Mouse (Mus musculus) right cerebral cortex, postnatal 25 days (tissue): ENCODE results near the gene Cbx6.
A peak's percentile ranks its signal among the peaks of the same experiment; 100 is the strongest.

Experiments
- DNase-seq: peaks from one replicate; pipeline ENCODE4 v3.0.0; 2022

Cbx6 gene

DNA sequence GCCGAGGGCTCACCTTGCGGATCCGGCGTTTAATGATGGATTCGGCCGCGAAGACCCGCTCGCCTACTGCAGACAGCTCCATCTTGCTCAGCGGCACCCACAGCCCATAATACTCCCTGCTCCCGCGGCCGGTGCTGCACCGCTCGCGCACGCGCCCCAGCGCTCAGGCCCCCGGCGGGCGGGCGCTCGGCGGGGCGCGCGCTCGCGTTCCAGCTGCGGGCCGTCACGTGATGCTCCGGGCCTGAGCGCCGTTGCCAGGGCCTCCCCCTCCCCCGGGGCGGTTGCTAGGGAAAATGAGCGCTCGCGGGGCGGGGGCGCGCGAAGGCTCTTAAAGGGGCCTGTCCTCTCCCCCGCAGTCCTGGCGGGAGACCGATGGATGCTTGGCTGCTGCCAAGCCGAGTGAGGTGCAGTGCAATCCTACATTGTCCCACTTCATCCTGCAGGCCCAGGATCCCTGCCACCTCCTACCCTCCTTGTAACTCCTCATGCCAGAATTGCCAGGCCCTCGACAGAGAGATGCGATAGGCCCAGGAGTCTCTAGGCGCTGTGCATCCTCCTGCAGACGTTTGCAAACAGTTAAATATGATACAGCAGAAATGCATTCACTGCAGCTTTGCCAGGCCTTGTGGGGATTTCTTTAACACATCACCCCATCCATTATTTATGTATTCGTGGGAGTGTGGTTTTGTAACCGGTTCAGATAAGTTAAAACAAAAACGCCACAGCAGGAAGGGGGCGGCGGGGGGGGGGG lies at the start of gene Cbx6, which contains the start of gene Npcd:
TSS of gene Cbx6 (minus strand) at position 559 of the 751 bp plus-strand sequence.
TSS of gene Npcd (minus strand) at position 108 of the 751 bp plus-strand sequence.
- peak; percentile 99 for DNase-seq

GRCm38 (mm10) chr15:79883352-79883822 lies 48.9 kb upstream of the Cbx6 start:
- peak; percentile 95 for DNase-seq

DNA sequence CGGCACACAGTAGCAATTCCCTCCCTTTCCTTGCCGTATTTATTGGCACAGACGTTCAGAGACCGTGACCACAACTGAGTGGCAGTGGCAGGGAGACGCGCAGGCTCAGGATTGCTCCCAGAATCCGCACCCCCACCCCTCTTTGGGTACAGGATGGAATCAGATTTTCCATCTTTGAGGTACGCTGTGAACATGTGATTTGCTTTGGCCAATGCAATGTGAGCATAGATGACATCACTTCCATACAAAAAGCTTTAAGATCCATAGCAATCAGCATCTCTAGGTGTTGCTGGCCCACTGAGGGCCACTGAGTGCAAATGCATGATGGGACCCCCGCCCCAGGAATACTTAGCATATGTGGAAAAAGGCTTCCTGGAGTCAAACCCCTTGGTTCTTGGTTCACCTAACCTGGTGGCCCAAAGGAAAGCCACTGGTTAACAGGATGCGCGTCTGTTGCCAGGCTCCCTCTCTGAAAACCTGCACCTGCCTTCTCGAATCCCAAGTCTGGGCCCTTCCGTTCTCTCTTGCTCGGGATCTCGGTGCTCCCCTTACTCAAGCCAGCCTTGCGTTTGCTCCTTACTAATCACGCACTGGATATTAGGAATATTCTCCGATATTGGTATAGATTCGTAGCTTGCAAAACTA lies 48.3 kb upstream of the Cbx6 start:
- DNase-seq, result peak; percentile 70

DNA sequence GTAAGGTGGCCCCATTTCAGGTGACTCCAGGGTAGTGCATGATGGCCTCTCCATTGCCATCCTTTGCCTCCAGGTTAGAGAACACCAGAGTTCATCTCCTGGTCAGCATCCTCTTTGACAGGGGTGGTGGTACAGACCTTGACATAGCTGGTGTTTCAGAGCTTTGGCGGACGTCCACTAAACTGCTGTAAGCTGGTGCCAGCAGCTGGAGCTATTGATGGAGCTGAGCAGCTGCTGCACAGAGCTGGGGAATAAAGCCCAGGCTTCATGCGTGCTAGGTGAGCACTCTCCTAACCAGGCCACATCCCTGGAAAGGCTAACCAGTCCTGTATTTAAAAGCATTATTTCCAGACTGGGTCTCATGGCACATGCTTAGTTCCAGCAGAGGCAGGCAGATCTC lies 46.0 kb upstream of the Cbx6 start:
- DNase-seq, result no peak

DNA sequence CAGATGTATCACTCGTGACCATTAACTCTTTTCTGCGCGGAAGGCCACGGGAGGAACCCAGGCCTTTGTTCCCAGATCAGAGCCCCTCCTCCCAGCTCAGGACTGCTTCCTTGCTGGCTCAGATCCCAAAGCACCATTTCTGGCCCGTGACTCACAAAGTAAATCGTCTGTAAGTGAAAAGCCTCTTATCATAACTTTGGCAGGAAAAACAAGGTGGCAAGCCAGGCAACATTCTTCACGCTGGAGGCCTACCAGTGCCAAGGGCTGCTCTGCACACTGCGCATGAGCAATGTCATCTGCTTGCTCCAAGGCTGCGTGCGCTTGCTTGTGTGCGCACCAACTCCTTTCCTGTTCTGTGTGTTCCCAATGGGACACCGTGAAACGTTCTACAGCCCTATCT lies 44.8 kb upstream of the Cbx6 start:
- peak; percentile 75 for DNase-seq

DNA sequence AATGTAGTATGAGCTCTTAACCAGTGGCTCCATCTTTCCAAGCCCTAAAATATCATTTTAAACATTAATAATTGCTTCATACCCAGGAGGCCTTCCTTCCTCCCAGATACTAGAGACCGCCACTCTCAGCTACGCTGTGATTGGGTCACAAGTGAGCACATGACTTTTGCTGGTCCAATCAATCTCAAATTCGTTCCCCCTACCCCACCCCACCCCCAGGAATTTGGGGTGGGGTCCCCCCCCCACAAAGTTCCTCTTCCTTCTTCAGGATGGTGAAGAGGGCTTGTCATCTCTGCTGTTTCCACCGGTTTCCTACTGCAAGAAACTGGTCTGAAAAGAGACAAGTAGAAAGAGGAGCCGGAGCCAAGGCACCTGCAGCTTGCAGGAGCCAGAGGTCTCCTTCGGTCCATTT lies 44.2 kb upstream of the Cbx6 start:
- no peak for DNase-seq

DNA sequence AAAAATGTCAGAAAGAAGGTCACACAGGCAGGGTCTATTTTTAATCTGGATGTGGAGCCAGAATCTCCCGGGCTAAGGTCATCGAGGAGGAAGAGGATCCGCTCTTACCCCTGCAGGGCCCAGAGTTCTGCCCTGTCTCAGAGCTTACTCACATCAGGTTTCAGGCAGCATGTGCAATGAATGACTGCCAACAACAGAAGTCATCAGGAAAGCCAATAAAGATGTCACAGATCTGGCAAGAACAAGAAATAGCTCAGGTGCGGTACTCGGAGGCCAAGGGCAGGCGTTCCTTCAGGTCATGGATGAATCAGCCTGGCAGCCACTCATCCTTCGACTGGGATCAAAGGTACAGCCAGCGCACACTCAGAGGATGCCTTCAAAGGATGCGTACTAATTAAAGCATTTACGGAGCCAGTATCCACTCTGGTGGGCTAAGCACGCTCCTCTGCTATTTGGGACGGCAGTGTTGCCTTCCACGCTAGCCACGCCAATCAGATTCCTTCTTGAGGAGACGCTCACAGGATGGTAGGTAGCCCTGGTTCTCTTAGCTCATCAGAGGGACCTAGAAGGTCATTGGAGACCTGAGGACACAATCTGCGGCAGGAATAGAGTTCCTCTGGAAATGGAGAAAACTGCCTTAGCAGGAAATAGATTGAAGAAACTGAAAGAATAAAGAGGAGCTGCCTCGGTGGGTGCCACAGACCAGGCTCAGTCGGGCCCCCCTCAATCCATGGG lies 40.9 kb upstream of the Cbx6 start:
- no peak for DNase-seq

DNA sequence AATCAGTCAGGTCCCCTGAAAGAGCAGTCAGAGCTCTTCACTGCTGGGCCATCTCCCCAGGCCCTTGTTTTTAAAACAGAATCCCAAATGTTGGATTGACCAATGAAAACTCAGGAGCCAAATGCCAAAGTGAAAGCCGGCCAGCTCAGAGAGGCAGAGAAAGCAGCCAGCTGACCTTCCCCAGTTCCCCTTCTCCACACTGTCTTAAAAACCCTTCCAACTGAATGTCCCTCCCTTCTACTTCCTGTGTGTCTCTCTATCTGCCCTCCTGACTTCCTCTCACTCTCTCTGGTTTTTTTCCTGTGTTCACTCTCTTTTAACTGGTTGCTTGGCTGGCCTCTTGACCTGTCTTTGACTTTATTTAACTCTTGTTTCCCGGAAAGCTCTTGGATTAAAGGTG lies 39.5 kb upstream of the Cbx6 start:
- DNase-seq, result no peak

DNA sequence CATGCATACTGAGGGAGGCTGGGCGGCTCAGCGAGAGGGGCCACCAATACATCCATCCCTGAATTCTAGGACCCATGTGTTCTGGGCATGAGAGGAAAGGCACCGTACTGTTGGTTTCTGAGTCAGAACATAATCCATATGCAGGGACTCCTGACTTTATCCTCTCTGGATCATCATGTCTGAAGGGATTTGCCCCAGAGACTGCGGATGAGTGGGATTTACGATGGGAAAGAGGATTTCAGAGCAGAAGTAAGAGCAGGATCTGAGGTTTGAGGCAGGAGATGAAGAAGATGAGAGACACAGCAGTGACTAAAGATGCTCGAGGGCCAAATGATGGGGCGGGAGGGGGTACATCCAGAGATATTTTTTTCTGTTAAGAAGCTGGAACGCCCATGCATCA lies 39.1 kb upstream of the Cbx6 start:
- no peak for DNase-seq

- DNase-seq, result no peak
Measured at GRCm38 (mm10) chr15:79867260-79868002, 32.9 kb upstream of the Cbx6 start.

DNA sequence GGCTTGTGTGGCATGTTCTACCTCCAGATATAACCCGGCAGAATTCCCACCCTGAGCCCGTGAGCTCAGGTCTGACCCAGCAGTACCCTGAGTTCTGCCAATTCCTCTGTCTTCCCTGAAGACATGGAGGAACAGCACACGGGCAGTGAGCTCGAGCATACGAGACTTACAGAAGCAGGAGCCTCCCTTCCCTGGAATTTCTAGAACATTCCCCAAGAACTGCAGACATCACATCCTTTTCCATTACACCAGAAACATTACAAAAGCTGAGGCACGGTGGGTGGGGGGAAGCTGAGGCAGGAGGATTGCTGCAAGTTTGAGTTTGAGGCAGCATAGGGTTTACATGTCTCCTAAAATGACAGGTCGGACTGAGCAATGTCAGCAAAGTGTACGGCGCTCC lies 25.3 kb upstream of the Cbx6 start:
- DNase-seq, result no peak

DNA sequence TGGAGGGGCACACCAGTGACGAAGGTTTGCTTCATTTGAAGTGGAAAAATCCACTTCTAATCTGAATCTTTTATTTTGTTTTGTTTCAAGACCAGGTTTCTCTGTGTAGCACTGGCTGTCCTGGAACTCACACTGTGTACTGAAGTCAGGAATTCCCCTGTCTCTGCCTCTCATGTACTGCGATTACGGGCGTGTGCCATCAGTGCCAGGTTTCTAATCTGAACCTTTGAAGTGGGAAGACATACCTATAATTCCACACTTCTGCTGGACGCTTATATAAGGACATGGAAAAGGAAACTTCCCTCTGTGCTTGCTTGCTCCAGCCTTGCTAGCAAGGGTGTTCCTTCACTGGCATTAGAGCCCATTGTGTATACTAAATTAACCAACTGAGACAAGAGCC lies 24.5 kb upstream of the Cbx6 start:
- no peak for DNase-seq

DNA sequence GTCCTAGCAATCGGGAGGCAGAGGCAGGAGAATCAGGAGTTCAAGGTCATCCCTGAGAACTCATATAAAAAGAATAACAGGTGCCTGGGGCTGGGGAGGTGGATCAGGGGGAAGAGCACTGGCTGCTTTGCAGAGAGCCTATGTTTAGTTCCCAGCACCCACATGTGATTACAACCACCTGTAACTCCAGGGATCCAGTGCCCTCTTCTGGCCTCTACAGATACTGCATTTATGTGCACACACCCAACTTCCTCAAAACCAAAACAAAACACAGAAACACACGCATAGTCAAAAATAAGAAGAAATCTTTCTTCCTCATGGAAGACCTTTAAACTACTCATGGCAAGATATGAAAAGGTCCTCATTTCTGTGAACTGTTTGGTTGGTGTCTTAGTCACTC lies 15.7 kb upstream of the Cbx6 start:
- DNase-seq, result no peak

DNA sequence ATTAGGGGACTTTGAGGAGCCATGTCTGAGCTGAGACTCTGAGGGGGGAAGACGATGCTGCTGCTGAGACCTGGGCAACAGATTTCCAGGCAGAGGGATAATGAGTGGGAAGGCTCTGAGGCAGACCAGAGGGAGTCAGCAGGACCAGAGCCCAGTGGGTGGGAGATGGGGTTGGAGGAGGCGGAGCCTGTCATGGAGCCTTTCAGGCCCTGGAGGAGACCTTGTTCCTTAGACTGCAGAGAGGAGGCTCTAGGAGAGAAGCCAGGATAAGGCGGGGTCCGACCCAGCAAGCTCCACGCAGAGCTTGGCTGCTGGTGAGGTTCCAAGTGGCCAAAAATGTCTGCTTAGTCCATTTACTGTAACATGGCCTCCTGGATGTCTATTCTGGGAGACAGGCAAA lies 12.6 kb upstream of the Cbx6 start:
- peak; percentile 22 for DNase-seq

GRCm38 (mm10) chr15:79845986-79846385 lies 11.5 kb upstream of the Cbx6 start:
- DNase-seq, result no peak

- DNase-seq, result no peak
Measured at GRCm38 (mm10) chr15:79842985-79843384, 8.5 kb upstream of the Cbx6 start.

- no peak for DNase-seq
Measured at GRCm38 (mm10) chr15:79840281-79840680, 5.8 kb upstream of the Cbx6 start.

DNA sequence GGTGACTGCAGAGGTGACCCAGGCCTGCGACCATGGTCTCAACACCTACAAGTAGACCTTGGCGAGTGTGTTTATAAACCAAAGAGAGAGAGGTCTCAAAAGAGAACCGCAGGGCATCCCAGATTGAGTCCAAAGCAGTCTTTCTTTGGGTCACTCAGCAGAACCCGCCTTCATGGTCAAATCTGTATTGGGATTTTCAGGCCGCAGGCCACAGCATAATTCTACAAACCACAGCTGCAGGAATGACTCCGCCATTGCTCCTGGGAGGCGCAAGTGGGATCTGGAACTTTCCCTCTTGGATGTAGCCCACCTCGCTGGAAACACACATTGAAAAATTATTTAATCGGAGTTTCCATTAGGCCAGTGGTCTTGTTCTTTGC lies 383 bp upstream of the Cbx6 start:
- DNase-seq, result no peak

- peak; percentile 55 for DNase-seq
Measured at GRCm38 (mm10) chr15:79833251-79834050, 1.0 kb downstream of the Cbx6 start.

DNA sequence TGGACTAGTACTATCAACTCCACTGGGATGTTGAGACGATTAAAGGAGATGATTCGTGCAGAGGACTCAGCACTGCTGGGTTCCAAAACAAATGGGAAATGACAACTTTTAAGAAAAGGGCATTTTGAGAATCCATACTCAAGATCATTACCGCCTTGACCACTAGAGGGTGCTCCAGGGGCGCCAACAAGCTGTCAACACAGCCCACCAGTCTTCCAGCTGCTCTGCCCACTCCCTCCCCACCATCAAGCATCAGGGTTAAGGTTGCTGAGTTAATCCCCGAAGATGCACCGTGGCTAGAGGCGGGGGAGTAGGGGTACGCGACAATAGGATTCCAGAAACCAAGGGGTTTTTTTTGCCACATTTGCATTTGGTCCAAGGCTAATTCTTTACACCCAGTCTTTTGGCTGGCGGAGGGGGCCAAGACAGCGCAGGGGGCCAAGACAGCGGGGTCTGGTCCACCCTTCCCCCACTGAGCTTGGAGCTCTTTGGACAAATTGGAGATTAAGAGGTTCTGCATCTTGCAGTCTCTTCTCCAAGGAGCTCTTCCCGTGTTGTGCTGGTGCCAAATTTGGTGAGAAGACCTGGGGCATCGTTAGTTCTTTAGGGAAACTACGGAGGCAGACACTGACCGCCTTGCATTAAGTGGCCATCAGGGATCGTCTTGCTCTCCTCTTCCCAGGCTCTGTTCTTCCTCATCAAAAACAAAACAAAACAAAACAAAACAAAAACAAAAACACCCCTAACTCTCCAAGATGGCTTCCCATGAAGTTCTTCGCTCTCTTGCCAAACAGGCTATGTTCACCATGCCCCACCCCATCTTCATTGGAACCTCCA lies 2.2 kb downstream of the Cbx6 start:
- DNase-seq, result peak; percentile 74

DNA sequence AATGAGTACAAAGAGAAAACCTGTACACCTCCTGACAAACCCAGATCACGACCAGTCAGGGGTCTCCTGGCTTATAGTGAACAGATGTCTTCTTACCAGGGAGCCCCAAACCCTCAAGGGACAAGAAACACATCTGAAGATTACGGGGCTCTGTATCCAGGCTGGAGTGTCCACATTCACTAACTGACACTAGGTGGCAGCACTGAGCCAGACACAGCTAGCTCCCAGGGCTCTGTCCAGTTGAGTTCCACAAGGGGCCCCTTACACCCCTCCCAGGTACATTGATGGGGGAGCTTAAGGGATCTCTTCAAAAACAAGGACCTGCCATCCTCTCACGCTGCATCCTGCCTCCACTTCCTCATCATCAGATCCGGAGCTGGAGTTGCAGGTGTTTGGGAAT lies 4.1 kb downstream of the Cbx6 start:
- DNase-seq, result peak; percentile 74
